Mouse (Mus musculus): Measurements from ENCODE around the gene Psmd10.

Psmd10 gene

DNA sequence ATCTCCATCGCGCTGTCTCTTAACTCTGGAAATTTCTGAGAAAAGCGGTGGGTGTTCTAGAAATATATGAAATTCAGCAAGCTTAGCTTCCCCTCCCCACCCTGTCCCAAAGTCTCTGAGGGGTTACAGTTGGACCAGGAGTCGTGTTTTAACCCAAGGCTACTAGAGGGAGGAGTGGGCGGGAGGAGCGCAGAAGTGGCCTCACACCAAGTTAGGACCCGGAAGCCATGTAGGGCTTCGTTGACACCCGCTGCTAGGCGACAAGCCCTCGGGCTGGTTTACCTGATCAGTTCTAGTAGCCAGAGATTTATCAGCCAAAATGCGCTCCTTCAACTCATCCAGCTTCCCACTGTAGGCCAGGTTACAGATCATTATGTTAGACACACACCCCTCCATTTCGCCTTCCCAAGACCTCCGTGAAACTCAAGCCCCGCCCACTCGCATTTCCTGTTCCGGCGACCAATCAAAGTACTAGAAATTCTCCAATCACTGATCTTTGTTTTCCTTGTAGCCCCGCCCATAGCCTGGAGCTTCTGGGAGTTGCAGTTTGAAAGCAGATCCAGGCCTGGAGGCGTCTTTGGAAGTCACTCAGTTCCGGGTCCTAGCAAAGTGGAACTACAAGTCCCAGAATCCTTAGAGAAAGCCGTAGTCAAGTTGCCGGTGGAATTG is at the start of gene Psmd10, which contains the start of gene Atg4a:
Gene Psmd10 (minus strand): TSS at position 457 of the 669 bp plus-strand sequence.
Gene Atg4a (plus strand): TSS at position 636 of the 669 bp plus-strand sequence.
- peak; percentile 99 for DNase-seq

DNA sequence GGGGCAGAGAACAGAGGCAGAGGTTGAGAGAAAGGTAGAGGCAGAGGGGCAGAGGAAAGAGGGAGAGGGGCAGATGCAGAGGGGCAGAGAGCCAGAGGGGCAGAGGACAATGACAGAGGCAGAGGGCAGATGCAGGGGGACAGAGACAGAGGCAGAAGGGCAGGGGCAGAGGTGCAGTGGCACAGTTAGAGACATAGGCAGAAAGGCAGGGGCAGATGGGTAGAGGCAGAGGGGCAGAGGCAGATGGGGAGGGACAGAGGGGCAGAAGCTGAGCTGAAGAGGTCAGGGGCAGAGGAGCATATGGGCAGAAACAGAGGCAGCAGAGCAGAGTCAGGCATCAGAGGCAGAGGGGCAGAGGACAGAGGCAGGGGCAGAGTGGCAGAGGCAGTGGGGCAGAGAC is 42.4 kb upstream of the Psmd10 start:
- DNase-seq: peak; percentile 55

DNA sequence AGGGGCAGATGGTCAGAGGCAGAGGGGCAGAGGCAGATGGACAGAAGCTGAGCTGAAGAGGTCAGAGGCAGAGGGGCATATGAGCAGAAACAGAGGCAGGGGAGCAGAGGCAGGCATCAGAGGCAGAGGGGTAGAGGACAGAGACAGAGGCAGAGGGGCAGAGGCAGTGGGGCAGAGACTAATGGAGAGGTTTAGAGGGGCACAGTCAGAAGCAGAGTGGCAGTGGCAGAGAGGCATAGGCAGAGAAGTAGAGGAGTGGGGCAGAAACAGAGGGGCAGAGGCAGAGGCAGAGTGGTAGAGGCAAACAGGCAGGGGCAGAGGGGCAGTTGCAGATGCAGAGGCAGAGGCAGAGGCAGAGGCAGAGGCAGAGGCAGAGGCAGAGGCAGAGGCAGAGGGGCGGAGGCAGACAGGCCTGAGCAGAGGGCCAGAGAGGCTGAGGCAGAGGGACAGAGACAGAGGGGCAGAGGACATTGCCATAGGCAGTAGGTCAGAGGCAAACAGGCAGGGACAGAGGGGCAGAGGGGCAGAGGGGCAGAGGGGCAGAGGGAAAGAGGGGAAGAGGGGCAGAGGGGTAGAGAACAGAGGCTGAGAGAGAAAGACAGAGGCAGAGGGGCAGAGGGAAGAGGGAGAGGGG is 41.5 kb upstream of the Psmd10 start:
- DNase-seq: peak; percentile 74

DNA sequence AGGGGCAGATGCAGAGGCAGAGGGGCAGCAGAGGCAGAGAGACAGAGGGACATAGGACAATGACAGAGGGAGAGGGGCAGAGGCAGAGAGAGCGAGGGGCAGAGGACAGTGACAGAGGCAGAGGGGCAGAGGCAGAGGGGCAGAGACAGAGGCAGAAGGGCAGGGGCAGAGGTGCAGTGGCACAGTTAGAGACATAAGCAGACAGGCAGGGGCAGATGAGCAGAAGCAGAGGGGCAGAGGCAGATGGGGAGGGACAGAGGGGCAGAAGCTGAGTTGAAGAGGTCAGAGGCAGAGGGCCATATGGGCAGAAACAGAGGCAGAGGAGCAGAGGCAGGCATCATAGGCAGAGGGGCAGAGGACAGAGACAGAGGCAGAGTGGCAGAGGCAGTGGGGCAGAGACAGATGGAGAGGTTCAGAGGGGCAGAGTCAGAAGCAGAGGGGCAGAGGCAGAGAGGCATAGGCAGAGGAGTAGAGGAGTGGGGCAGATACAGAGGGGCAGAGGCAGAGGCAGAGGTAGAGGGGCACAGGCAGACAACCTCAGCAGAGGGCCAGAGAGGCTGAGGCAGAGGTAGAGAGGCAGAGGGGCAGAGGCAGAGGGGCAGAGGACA is 40.5 kb upstream of the Psmd10 start:
- peak; percentile 68 for DNase-seq

DNA sequence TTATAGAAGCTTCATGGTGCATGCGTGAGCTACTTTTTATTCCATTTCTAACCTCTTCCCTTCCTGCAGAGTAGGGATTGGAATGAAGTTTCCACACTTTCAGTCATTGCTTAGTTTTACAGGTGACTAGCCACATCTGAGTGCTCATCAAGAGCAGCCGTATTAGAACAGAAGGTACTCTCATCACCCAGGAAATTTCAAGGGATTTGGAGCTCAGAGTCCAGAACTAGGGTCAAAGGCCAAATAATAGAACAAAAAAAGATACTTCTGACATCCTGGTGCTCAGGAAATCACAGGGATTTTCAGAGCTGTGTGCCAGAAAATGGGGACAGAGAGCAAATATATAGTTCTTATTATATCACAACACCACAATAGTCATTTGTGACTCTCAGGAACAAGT is 28.7 kb upstream of the Psmd10 start:
- DNase-seq: peak; percentile 73

DNA sequence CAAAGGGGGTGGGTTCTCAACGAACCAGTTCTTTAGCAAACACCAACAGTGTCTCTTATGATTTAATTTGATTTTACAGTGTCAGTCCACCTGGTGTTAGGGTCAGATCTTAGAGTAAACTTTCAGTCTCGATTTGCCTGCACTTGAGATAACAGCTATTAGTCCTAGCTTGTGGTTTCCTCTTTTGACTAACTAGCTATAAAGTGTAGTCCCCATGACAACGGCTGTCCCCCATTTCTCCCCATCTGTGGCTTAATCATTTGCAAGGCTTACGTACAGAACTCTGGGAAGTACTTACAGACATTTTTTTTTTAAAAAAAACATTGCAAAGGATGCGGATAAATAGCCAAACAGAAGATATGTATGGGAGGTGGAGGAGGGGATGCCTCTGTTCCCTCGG is 28.3 kb upstream of the Psmd10 start:
- no peak for DNase-seq

DNA sequence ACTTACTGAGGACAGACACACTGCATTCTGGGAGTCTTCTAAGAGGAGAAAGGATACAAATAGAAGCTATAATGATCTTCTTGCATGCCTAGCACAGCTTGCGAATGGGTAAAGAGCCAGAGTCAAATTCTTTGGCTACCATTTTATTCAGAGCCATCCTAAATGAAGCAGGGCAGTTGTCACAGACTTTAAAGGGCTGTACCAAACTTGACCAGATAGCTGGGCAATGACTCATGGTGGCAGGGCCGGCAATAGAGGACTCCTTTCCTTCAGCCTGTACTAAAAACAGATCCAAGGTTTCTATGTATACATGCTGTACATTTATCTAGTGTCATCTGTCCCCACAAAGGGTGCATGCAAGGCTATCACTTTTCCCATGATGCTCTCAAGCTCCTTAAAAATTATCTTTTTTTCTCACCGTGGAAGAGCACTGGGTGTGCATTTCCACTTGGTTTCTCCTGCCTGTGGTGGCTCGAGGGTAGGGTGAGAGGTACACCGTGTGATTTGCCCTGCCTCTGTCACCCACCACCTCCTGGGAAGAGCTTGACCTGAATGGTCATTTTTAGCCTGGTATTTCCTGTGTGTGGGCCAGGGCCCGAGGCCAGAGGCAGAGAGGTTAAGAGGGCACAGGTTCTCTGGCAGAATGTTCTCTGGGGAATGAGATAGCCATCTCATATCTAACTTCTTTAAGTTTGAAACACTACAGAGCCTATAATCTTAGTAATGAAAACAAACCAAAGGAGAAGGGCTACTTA is 26.9 kb upstream of the Psmd10 start:
- DNase-seq: peak; percentile 91

DNA sequence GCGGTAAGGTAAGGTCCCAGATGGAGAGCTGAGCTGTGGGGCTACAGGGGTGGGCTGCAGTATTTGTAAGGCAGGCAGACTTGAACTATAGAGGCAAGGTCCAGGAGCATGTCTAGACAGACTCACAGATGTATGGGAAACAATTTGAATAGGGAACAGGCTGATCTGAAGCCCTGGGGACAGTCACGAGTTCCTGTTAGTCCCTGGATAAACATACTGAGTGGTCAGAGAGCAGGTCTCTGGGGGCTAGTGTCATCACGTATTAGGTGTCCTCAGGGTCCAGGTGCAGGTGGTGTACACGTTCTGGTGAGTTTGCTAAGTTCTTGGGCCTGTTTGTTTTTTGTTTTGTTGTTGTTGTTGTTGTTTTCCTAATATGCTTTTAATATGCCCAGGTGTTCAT is 23.6 kb upstream of the Psmd10 start:
- DNase-seq: peak; percentile 81

DNA sequence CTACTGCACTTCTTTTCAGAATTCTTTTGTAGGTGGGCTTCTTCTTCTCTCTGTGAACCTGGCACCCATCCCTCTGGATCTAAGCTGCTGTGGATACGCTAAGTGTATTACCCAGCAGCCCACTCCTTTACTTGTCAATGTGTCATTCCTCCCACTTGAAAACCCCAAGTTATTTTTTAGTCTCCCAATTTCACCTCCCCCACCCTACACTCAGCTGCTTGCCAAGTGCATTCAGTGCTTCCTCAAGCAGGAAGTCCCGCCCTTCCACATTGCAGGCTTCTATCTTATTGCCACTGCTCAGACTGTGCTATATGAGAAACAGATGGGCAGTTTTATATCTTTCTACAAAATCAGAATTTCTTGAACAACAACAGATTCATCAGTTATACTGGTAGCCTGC is 23.0 kb upstream of the Psmd10 start:
- DNase-seq: peak; percentile 91

DNA sequence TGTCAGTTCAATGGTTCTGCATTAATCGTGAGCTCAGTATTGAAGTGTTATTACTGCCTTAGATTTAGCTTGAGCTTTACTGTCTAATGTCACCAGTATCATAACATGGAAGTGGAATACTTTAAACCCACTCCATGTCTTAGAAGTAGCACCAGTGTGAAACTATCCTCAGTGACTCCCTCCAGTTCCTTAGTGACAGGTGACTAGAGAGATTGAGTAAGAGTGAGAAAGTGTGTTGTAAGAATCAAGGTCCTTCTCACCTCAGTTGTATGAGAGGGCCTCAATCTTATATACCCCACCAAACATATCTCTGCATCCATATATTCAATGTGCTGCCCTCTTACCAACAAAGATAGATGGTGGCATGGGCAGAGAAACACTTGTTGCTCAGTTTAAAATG is 22.4 kb upstream of the Psmd10 start:
- no peak for DNase-seq

DNA sequence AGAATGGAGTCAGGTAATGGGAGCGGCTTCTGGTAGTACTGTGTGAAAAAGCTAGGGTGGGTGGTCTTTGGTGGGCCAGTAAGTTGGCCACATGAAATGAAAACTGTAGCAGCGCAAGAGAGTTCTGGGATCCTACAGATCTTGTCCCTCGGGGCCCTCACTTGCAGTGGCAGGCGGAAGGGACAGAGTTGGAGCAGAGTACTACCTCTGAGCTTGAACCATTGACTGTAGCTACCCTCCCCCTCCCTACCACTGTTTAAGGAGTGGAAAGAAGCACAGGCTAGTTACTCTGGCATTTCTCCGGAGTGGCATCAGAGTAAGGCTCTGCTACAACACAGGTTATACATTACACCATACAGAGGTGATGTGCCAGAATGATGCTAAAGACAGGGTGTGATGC is 431 bp upstream of the Psmd10 start:
- DNase-seq: no peak

DNA sequence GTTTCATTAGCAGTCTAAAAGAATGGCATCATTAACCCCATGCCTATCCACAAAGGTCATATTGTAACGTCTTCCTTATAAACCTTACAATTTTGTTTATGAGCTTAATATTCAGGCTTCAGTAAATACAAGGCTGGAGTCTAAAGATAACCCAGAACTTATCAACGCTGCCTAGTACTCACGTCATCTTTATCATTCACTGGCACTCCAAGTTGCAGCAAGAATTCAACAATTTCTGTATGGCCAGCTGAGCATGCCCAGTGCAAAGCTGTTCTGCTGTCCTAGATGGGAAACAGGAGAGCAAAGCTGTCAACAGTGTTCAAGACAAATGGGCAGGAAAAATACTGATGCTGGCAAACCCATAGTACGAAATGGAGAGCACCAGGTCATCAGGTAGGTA is 2.9 kb downstream of the Psmd10 start:
- DNase-seq: no peak

DNA sequence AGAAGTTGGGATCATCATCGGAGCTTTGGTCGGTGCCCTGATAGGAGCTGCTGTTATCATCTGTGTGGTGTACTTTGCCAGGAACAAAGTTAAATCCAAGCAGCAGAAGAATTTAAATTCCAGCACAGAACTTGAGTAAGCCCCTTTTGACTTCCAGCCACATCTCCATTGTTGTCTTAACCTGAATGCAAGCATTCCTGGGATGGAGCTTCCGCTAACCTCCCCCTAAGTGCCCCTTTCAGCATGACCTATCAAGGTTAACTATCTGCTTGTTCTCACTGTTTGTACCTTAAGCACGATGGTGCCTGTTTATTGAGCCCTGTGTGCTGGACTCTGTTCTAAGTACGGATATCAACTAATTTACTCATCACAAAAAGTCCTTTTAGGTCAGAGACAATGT is 20.3 kb downstream of the Psmd10 start:
- DNase-seq: no peak

DNA sequence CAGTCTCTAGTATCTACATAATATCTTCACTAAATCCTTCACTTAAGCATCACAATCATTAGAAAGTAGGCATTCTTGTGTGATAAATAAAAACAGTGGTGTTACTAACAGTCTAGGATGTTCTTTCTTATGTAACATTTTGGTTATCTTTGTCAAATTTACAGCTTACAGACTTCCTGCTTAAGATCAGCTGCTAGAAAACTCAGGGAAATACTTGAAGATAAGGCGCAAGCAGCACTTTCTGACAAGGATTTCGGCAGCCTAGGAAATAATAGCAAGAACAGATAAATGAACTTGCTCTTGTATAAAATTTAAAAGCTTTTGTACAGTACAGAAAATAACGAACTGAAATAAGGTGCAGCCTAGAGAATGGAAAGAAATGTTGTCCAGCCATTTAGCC is 23.3 kb downstream of the Psmd10 start:
- no peak for DNase-seq

DNA sequence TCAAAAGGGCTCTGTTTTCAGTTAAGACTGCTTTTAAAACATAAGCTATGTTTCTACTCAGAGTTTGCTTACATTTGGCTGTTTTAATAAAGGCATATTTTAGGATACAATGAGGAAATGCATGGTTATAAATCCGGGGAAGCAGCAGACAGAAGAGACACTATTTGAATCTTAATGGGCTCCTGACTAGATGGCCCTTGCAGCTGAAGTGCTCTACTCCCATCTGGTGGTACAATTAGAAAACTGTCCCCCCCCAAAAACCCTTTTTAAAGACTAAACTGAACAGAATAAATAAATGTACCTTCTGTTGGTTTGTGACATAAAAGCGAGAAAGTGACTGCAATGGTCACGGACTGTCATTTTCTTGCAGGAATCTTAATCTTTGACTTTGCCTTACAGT is 24.5 kb downstream of the Psmd10 start:
- DNase-seq: no peak

DNA sequence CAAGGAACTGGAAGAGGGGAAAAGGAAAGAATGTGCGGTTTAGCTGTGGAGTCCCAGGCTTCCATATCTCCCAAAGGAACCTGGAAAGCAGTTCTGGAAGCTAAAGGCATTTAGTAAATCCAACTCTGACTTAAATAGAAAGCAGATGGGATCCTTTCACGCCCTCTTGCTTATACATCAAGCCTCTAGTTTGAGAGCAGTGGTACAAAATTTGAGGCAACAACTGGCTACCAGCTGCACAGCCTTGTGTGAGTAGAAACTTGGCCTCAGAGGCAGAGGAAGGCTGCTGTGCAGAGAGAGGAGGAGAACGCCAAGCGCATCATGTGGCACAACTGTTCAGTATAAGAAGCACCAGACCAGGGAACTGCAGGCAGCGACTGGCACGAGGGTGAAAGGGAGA is 35.2 kb downstream of the Psmd10 start:
- DNase-seq: no peak

DNA sequence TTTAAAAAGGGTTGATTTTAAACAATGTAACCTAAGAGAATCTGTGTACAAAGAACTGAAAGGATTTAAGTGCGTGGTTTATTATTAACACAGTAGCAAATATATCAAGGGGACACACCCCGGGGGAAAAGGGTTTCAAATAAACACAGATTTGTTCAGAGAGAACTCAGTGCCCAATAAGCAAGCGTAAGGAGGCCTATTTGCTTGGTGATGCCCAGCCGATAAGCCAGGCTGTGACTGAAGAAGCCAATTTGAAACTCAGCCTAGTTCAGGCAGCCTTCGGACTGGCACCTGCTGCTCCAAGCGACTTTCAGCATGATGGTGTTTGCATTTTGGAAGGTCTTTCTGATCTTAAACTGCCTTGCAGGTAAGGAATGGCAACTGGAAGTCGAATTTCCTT is 49.2 kb downstream of the Psmd10 start, which contains the start of gene Vsig1:
Gene Vsig1 (plus strand): TSS at position 249 of the 400 bp plus-strand sequence.
- DNase-seq: no peak

DNA sequence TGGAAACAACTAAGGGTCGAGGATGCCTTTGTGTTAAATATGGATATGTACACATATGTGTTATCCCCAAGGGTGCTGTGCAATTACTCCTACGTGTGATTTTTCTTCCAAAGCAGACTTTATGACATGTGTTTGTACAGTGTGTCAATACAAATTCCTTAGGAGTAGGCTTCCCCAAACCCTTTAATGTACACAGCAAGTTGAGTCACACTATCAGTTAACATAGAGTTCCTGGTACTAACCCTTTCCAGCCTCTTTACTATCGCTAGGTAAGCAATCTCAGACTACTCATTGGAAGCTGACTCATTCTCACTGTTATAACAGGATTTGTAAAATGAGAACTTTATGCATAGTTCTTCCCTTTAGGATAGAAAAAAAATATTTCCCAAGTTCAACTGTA is 53.0 kb downstream of the Psmd10 start:
- no peak for DNase-seq
